18 mouse cellular contexts compared by ENCODE assay signal in genomic region chr8:103921621-103922020, GRCm38 (mm10).
"Had no signal": no experiment of that assay in that cellular context is flagged by ENCODE, and none has a peak within 500 bp of the region (broad histone marks: within the 10 kb centered on the region; RNA-seq: fewer than 3 reads in every experiment).

No protein-coding gene starts in this region.

- H3K27ac ChIP-seq: left cerebral cortex, adult 2 months; liver, embryonic 13.5 days; midbrain, embryonic 12.5 days; midbrain, embryonic 15.5 days; neural tube, embryonic 12.5 days; neural tube, embryonic 15.5 days; stomach, postnatal 0 days had no signal

- H3K4me3 ChIP-seq: left cerebral cortex, adult 2 months; liver, embryonic 13.5 days; midbrain, embryonic 12.5 days; midbrain, embryonic 15.5 days; neural tube, embryonic 12.5 days; neural tube, embryonic 15.5 days had no signal

- DNase-seq: kidney, adult 8-10 months; kidney, postnatal 14 days; layer of hippocampus, postnatal 36 days; liver, embryonic 13.5 days; lung, adult 2 months; lung, postnatal 14 days; lung, postnatal 4 days; right cerebral cortex, adult 18-20 months; right cerebral cortex, postnatal 14 days; right cerebral cortex, postnatal 4 days; thymus, adult 2 months; thymus, postnatal 14 days had no signal

- H3K36me3 ChIP-seq: liver, embryonic 13.5 days; midbrain, embryonic 12.5 days; midbrain, embryonic 15.5 days; neural tube, embryonic 12.5 days; neural tube, embryonic 15.5 days had no signal

- H3K27me3 ChIP-seq: liver, embryonic 13.5 days; midbrain, embryonic 12.5 days; midbrain, embryonic 15.5 days; neural tube, embryonic 12.5 days; neural tube, embryonic 15.5 days had no signal

- H3K4me1 ChIP-seq: liver, embryonic 13.5 days; midbrain, embryonic 12.5 days; midbrain, embryonic 15.5 days; neural tube, embryonic 12.5 days; neural tube, embryonic 15.5 days had no signal
